ENCODE assay signal across 8 mouse cellular contexts in the genomic region with DNA sequence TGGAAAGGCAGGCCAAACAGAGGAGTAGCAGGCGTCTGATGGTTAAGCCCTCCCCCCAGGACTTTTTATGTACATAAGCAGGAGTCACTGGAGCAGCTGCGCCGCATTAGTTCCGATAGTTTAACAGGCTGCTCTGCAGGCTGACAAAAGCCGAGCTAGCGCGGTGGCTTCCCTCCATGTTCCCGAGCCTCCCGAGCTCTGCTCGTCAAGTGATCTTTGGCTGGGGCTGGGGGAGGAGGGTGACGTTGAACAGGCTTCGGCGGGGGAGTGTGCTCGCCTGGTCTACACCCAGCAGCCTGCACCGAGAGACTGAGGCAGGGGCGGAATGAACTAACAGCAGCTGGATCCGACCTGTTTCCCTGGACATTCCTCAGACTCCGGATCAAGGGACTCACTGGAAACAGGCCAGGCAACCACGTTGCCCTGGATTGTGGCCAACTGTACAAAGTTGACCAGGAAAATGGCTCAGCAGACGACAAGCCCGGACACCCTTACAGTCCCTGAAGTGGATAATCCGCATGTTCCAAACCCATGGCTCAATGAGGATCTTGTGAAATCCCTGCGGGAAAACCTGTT.
A peak's percentile ranks its signal among the peaks of the same experiment; 100 is the strongest.
DNase-seq lines count a peak whose midpoint lies in the region; ATAC-seq and TF ChIP-seq lines count a peak whose summit lies in the region.

No protein-coding gene starts in this region.

- ATAC-seq in forebrain, embryonic 11.5 days (replicated peaks; ENCODE audit: low FRiP score), result peak; percentile 85
- peak; percentile 81 for ATAC-seq in heart, embryonic 15.5 days (replicated peaks; ENCODE audit: insufficient number of reproducible peaks, insufficient read depth, low FRiP score, low read depth)
- ATAC-seq in liver, embryonic 15.5 days (ENCODE audit: insufficient read depth), result peak; percentile 74
- peak; percentile 90 for ATAC-seq in neural tube, embryonic 12.5 days (ENCODE audit: low FRiP score, low read depth)

- H3K27ac ChIP-seq in forebrain, embryonic 11.5 days (ENCODE audit: low read depth, low read length), result peak overlapping the region; percentile 14; the same call in 1 of the 2 replicates
- peak overlapping the region; percentile 82 for H3K27ac ChIP-seq in heart, embryonic 15.5 days
- H3K27ac ChIP-seq in liver, embryonic 15.5 days (replicated peaks), result peak overlapping the region; percentile 53; the same call in 1 of the 2 replicates
- H3K27ac ChIP-seq in neural tube, embryonic 12.5 days, result peak overlapping the region; percentile 34; the same call in 1 of the 2 replicates

- no peaks in the 10 kb centered on the region for H3K9me3 ChIP-seq in E14TG2a.4 (ENCODE audit: low read length)
- no peaks in the 10 kb centered on the region for H3K9me3 ChIP-seq in forebrain, embryonic 11.5 days (ENCODE audit: control insufficient read depth, low read length)
- H3K9me3 ChIP-seq in heart, embryonic 15.5 days (replicated peaks), result no peaks in the 10 kb centered on the region
- no peaks in the 10 kb centered on the region for H3K9me3 ChIP-seq in liver, embryonic 15.5 days (replicated peaks)
- no peaks in the 10 kb centered on the region for H3K9me3 ChIP-seq in neural tube, embryonic 12.5 days

- under 1% methylated on average over 23 of the region's 23 CpGs for WGBS in forebrain, embryonic 11.5 days
- WGBS in heart, embryonic 15.5 days, result under 1% methylated on average over 23 of the region's 23 CpGs
- WGBS in liver, embryonic 15.5 days (ENCODE audit: insufficient replicate concordance), result 1% methylated on average over 23 of the region's 23 CpGs
- WGBS in neural tube, embryonic 12.5 days, result under 1% methylated on average over 23 of the region's 23 CpGs

- H3K9ac ChIP-seq in forebrain, embryonic 11.5 days (ENCODE audit: low read length), result peak overlapping the region; percentile 61
- peak overlapping the region; percentile 55 for H3K9ac ChIP-seq in heart, embryonic 15.5 days
- H3K9ac ChIP-seq in liver, embryonic 15.5 days, result no peak overlapping the region
- peak overlapping the region; percentile 40 for H3K9ac ChIP-seq in neural tube, embryonic 12.5 days

- TF ChIP-seq POLR2A in brain, embryonic 14.5 days (IDR thresholded peaks at IDR 0.05; ENCODE audit: borderline replicate concordance, extremely low read depth, insufficient read depth, insufficient read length, poor library complexity, severe bottlenecking), result peak; percentile 19; the same call in 1 of the 2 replicates

- DNase-seq in brain, embryonic 14.5 days (ENCODE audit: low read depth), result peak; percentile 94
- DNase-seq in forebrain, embryonic 11.5 days (ENCODE audit: low spot score), result peak; percentile 82
- peak; percentile 91 for DNase-seq in kidney, postnatal 14 days
- peak; percentile 31 for DNase-seq in thymus, postnatal 25 days

- 0 out of 2 replicates have a peak, but pooled peaks cover 9% of the 10 kb centered on the region for H3K36me3 ChIP-seq in E14TG2a.4 (ENCODE audit: insufficient read depth, low read length)
- no peaks in the 10 kb centered on the region for H3K36me3 ChIP-seq in forebrain, embryonic 11.5 days (ENCODE audit: control insufficient read depth, insufficient read depth, low read length)
- H3K36me3 ChIP-seq in heart, embryonic 15.5 days, result no peaks in the 10 kb centered on the region
- no peaks in the 10 kb centered on the region for H3K36me3 ChIP-seq in liver, embryonic 15.5 days (replicated peaks)
- no peaks in the 10 kb centered on the region for H3K36me3 ChIP-seq in neural tube, embryonic 12.5 days

- H3K27me3 ChIP-seq in E14TG2a.4 (ENCODE audit: insufficient read depth, low read length), result no peaks in the 10 kb centered on the region
- no peaks in the 10 kb centered on the region for H3K27me3 ChIP-seq in forebrain, embryonic 11.5 days (ENCODE audit: control insufficient read depth, insufficient read depth, low read length)
- H3K27me3 ChIP-seq in heart, embryonic 15.5 days, result no peaks in the 10 kb centered on the region
- peaks cover 14% of the 10 kb centered on the region; the same call in 1 of the 2 replicates for H3K27me3 ChIP-seq in liver, embryonic 15.5 days
- no peaks in the 10 kb centered on the region for H3K27me3 ChIP-seq in neural tube, embryonic 12.5 days (replicated peaks)

- H3K4me2 ChIP-seq in forebrain, embryonic 11.5 days (ENCODE audit: low read depth, low read length, severe bottlenecking), result peak overlapping the region; percentile 84
- peak overlapping the region; percentile 90 for H3K4me2 ChIP-seq in heart, embryonic 15.5 days
- peak overlapping the region; percentile 63 for H3K4me2 ChIP-seq in liver, embryonic 15.5 days
- H3K4me2 ChIP-seq in neural tube, embryonic 12.5 days (replicated peaks), result peak overlapping the region; percentile 65

- H3K4me1 ChIP-seq in E14TG2a.4 (replicated peaks; ENCODE audit: low read depth, low read length), result peaks cover 63% of the 10 kb centered on the region
- peaks cover 13% of the 10 kb centered on the region; the same call in 1 of the 2 replicates for H3K4me1 ChIP-seq in forebrain, embryonic 11.5 days (replicated peaks; ENCODE audit: control insufficient read depth, insufficient read depth, low read length)
- peaks cover 3% of the 10 kb centered on the region; the same call in 1 of the 2 replicates for H3K4me1 ChIP-seq in heart, embryonic 15.5 days (replicated peaks)
- 0 out of 2 replicates have a peak, but pooled peaks cover 3% of the 10 kb centered on the region for H3K4me1 ChIP-seq in liver, embryonic 15.5 days (replicated peaks)
- peaks cover 11% of the 10 kb centered on the region; the same call in 1 of the 2 replicates for H3K4me1 ChIP-seq in neural tube, embryonic 12.5 days

- H3K4me3 ChIP-seq in E14TG2a.4 (replicated peaks; ENCODE audit: low read length), result peak overlapping the region; percentile 83
- H3K4me3 ChIP-seq in forebrain, embryonic 11.5 days (ENCODE audit: low read depth, low read length), result peak overlapping the region; percentile 43
- peak overlapping the region; percentile 57 for H3K4me3 ChIP-seq in heart, embryonic 15.5 days
- peak overlapping the region; percentile 50 for H3K4me3 ChIP-seq in liver, embryonic 15.5 days (replicated peaks)
- H3K4me3 ChIP-seq in neural tube, embryonic 12.5 days, result peak overlapping the region; percentile 35

- no peak for TF ChIP-seq CTCF in E14TG2a.4 (conservative IDR thresholded peaks at IDR 0.05; ENCODE audit: low read length)
- no peak for TF ChIP-seq CTCF in brain, embryonic 14.5 days (IDR thresholded peaks at IDR 0.05; ENCODE audit: borderline replicate concordance, extremely low read depth, insufficient read depth, insufficient read length)

Comparison
In these comparisons a context has a peak if more than half of its experiments do, and no peak if none do; other contexts are left out.
1. Peak in every context shown above with its lines: DNase-seq, ATAC-seq, H3K4me3 ChIP-seq and H3K27ac ChIP-seq.
2. DNase-seq: peak in every context shown above with its lines; median percentile 94 in brain, embryonic 14.5 days; 91 in kidney, postnatal 14 days; 82 in forebrain, embryonic 11.5 days; 31 in thymus, postnatal 25 days.
3. H3K27ac ChIP-seq: peak in every context shown above with its lines; median percentile 82 in heart, embryonic 15.5 days; 53 in liver, embryonic 15.5 days; 34 in neural tube, embryonic 12.5 days; 14 in forebrain, embryonic 11.5 days.